Mouse (Mus musculus): ENCODE results near the gene 4930402K13Rik.

DNA sequence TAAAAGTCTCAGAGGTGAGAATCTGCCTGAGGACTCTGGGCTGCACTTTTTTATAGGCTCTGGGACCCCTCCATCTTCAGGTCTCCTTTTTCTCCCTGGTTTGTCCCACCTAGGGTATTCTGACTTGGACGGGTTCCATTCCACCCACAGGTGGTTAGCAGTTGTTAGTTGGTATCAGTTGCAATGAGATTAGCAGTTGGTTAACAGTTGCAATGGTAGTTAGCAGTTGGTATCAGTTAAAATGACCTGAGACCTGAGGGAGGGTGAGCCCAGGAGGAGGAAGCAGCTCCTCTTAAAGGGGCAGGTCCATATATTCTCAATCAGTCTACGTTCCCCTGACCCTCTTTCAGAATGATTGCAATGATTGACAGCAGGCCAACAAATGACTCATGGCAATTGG lies 6.0 kb downstream of the 4930402K13Rik start:
- TF ChIP-seq CTCF (IDR thresholded peaks at IDR 0.05; ENCODE audit: low read depth), result no peak
- TF ChIP-seq EP300 (optimal IDR thresholded peaks at IDR 0.05), result no peak

All from stomach, postnatal 0 days (tissue).